Mouse (Mus musculus) brain, embryonic 14.5 days (tissue): ENCODE data around the gene Yju2. TPM values are rescaled to one million over a fixed set of nuclear protein-coding genes. Genes with fewer than 3 reads are reported as not detected.

Experiments
- DNase-seq: peaks from one replicate; pipeline ENCODE4 v3.0.0-alpha.2; 2011; ENCODE audit warnings: low read depth
- CTCF ChIP-seq: fragments of 200-500 bp; IDR thresholded peaks from 2 replicates; pipeline ENCODE4 v1.5.1; 2012; ENCODE audit warnings: inconsistent platforms, mild to moderate bottlenecking, moderate library complexity, borderline replicate concordance; ENCODE audit not compliant: insufficient read depth, insufficient read length; ENCODE audit errors: extremely low read depth
- POLR2A ChIP-seq: fragments of 200-500 bp; IDR thresholded peaks from 2 replicates; pipeline ENCODE4 v1.6.1; 2012; ENCODE audit warnings: mild to moderate bottlenecking, inconsistent platforms, borderline replicate concordance; ENCODE audit not compliant: poor library complexity, insufficient read depth, insufficient read length, severe bottlenecking; ENCODE audit errors: extremely low read depth
- polyA plus RNA-seq: library from polyadenylated mRNA; depleted of rRNA; stranded (reverse); fragments of >200 nt; gene quantifications from 2 replicates; pipeline ENCODE4 v1.2.3, GENCODE M21; 2012

Gene Yju2
- polyA plus RNA-seq, 1 experiment: 15.4 TPM

GRCm38 (mm10) chr17:55999794-56000499 is 41.0 kb downstream of the Yju2 start:
- no peak for TF ChIP-seq CTCF
- TF ChIP-seq POLR2A: no peak
- no peak for DNase-seq

- no peak for DNase-seq
- TF ChIP-seq CTCF (no peak), POLR2A (no peak)
These were observed 44.1 kb downstream of the Yju2 start for GRCm38 (mm10) chr17:56003000-56003399.

DNA sequence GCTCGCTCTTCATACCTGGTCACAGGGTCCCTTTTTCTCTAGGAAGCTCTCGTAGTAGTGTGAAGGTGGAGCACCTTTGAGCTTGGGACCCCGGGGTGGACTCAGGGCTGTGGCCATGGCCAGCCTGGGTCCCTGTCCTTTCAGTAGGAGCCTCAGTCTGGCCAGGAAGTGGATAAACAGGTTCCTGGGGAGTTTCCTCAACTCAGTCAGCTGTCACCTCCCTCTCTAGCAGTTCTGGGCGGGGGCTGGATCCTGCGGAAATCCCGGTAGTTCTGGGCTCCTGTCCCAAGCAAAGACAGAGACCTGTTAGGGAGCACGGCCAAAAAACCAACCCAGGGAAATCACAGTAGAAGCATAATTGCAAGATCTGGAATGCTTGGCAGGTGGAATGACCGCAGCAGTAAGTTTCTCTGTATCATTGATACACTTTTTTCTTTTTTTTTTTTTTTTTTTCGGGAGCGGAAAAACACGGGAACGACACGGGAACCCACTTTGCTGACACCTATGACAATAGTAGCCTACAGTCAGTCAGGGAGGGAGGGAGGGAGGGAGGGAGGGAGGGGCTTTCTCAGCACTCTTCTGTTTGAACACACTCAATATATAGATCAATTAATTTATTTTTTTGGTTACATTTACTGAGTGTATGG is 46.6 kb downstream of the Yju2 start, which contains the start of the genes Stap2 and Mpnd:
TSS of gene Stap2 (minus strand) at position 170 of the 647 bp plus-strand sequence.
TSS of gene Mpnd (plus strand) at position 297 of the 647 bp plus-strand sequence.
- DNase-seq: peak; percentile 69
- TF ChIP-seq CTCF: no peak
- TF ChIP-seq POLR2A: no peak

DNA sequence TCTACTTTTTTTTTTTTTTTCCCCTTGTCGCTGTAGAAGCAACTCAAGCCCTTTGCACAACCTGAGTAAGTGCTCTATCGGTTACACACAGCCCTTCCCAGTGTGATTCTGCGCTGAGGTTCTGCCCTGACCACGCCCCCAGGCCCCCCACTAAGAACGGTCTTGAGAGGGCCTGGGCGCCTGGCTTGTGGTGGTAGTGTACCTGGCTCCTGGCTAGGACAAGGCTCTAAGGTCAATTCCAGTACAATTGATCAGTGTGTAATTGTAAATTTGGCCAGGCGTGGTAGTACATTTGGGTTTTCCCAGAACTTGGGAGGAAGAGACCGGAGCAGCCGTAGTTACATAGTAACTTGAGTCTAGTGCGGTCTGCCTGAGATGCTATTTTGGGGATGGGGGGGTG is 48.1 kb downstream of the Yju2 start:
- no peak for TF ChIP-seq POLR2A
- TF ChIP-seq CTCF: no peak
- no peak for DNase-seq

DNA sequence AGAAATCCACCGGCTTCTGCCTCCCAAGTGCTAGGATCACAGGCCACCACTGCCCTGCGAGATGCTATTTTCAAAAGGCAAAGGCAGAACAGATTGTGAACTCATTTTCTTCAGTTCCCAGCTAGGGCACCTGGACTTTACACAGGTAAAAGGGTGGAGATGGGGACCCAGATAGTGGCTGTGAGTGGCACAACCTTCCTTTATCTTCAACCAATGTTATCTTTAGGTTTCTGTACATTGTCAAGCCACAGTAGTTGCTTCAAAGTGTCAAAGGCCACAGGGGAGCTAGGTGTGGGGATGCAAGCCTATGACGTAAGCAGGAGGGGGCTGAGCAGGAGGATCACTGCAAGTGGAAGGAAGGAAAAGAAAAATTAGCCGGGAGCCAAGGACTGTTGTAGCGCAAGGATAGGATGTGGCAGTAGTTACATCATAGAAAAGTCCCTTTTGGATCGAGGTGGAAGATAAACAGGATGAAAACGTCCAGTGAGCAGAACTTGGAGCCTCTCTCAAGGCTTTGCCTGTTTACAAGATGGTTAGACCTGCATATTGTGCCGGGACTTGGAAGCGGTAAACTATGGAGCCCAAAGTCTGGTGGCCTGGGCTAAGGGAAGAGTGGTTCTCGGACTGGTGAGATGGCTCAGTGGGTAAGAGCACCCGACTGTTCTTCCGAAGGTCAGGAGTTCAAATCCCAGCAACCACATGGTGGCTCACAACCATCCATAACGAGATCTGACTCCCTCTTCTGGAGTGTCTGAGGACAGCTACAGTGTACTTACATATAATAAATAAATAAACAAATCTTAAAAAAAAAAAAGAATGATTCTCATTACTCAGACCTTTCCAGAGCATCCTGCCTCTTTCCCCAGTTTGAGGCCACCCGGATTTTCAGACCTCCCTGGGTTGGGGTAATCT is 48.8 kb downstream of the Yju2 start:
- TF ChIP-seq CTCF (no peak), POLR2A (no peak)
- DNase-seq: peak; percentile 45

- TF ChIP-seq CTCF (no peak), POLR2A (0 out of 2 replicates have a peak, but pooled peaks have one; percentile 40)
- DNase-seq: peak; percentile 99
These were observed 49.6 kb downstream of the Yju2 start for GRCm38 (mm10) chr17:56008356-56009087.

DNA sequence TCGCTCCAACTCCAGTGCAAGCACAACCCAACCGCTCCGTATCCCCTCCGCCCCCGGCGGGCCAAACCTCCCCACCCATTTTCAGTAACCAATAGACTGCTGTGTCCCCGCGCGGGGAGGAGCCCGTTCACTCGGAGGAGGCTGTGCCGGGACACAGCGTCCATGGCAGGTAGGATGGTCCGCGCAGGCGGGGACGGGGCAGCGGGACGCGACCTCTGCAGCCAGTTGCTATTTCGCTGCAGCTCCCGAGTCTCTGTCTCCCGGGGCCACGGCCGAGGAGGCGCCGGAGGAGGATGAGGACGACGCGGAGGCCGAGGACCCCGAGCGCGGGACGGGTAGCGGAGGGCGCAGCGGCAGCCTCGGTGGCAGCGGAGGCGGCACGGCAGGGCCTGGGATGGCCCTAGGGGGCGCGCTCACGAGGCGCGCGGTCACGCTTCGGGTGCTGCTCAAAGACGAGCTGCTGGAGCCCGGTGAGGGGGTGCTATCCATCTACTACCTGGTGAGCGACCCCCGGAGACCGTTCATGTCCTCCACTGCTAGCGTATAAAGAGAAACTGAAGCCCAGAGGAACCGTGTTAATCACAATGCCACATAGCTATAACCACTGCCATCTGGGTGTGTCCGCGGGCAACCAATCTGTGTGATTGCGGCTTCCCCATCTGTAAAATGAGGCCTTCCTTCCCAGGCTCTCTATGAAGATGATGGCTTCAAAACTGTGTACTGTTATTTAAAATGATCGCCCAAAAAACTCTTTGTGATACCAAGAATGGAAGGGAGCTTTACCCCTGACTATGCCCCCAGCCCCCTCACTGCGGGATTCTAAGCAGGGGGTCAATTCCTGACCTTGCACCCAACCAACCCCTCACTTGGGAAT is 50.4 kb downstream of the Yju2 start:
- peak; percentile 88 for TF ChIP-seq POLR2A
- peak; percentile 31; the same call in 1 of the 2 replicates for TF ChIP-seq CTCF
- peak; percentile 97 for DNase-seq

- DNase-seq: no peak
- TF ChIP-seq CTCF: no peak
- no peak for TF ChIP-seq POLR2A
These were observed 51.0 kb downstream of the Yju2 start for GRCm38 (mm10) chr17:56009962-56010240.

- TF ChIP-seq POLR2A: no peak
- no peak for TF ChIP-seq CTCF
- no peak for DNase-seq
These were observed 51.4 kb downstream of the Yju2 start for GRCm38 (mm10) chr17:56010255-56010654.

DNA sequence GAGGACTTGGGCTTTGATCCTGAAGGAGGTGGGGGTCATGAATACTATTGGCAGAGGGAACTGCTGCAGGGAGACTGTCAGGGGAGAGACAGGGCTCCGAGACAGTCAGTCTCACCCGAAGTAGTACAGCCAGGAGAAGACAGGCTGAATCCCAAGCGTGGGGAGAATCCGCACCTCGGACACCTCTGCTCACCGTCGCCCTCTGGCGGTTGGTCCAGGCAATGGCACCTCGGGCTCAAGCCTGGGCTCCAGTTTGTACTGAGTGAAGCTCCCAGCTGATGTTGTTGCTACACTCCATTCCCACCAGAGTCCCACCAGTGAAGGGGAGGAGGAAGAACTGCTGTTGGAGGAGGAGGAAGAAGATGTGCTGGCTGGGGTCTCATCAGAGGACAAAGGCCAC is 51.8 kb downstream of the Yju2 start:
- peak; percentile 47 for DNase-seq
- no peak for TF ChIP-seq POLR2A
- TF ChIP-seq CTCF: peak; percentile 98

DNA sequence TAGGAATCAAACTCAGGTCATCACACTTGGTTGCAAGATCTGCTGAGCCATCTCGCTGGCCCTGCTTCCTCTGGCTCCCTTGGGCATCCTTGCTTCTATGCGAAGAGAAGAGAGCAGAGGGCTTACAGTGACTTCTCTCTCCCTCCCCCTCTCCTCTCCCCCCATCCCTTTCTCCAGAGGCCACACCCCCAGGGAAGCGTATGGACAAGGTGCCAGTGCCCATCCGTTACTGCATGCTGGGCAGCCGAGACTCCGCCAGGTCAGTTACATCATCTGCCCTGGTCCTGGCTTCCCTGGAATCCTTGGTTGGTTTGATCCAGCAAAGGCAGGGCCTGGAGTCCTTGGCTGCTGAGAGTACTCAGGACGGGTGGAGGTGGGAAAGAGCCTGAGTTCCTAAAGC is 52.5 kb downstream of the Yju2 start:
- no peak for TF ChIP-seq CTCF
- no peak for TF ChIP-seq POLR2A
- DNase-seq: no peak

GRCm38 (mm10) chr17:56015293-56015692 is 56.4 kb downstream of the Yju2 start:
- no peak for TF ChIP-seq POLR2A
- no peak for TF ChIP-seq CTCF
- no peak for DNase-seq

DNA sequence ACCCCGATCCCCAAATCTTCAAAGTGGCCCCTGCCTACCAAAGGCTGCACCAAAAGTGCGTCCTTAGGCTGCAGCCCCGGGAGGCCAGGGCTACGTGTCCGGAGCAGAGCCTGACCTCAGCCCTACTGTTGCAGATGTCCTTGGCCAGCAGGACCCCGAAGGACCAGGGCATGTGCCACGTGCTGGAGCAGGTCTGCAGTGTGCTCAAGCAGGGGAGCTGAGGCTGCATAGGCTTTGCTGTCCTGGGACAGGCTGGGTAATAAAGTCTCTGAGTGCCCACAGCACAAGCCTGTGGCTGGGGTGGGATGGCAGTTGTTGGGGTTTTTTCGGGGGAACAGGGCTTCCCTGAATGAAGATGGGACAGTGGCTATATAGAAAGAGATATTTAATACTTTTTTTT is 57.5 kb downstream of the Yju2 start:
- DNase-seq: no peak
- TF ChIP-seq CTCF: no peak
- TF ChIP-seq POLR2A: no peak
